Mouse (Mus musculus) ES-E14 (cell line): Measurements from ENCODE around the gene Trmt61a.

Experiments used
- HCFC1 ChIP-seq: IDR thresholded peaks from 2 replicates; pipeline ENCODE4 v1.6.1; 2012; ENCODE audit warnings: low read length, inconsistent platforms, borderline replicate concordance; ENCODE audit not compliant: insufficient read depth
- MAFK ChIP-seq: IDR thresholded peaks from 2 replicates; pipeline ENCODE4 v1.6.1; 2014; ENCODE audit warnings: mild to moderate bottlenecking, low read depth, low read length, inconsistent platforms; ENCODE audit not compliant: insufficient read depth
- ZC3H11A ChIP-seq: IDR thresholded peaks from 2 replicates; pipeline ENCODE4 v1.6.1; 2012; ENCODE audit warnings: low read depth, mild to moderate bottlenecking, inconsistent platforms, low read length, borderline replicate concordance
- ZNF384 ChIP-seq: IDR thresholded peaks from 2 replicates; pipeline ENCODE4 v1.6.1; 2012; ENCODE audit warnings: low read depth, low read length, inconsistent platforms

DNA sequence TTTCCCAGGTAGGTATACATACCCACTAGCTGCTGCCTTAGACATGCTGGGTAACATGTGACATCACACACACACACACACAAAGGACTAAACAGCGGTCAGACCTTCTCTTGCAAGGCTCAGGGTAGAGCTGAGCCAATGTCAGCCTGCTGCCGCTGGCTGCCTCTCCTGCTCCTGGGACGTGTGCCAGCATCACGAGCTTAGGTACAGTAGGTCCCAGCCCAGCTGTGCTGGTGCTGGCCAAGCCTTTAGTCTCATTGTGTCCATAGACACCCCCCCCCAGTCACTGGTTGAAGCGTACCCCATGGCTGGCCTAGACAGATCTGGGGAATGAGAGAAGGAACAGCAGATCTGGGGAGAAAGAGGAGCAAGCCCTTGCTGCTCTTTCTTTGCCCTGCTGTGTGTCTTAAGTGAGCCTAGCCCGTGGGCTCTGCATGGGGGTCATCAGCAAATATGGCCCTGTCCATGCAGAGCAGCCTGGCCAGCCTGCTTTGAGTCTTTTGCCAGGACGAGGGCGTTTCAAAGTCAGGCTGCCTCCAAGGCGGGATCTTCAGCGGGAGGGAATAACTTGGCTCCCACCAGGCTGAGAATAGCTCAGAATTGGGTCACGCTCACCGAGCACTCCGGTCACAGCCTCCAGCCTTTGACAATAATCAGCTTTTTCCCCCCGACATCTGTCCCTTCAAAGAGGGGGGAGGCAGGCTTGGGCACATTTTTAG lies 9.6 kb downstream of the Trmt61a start:
- TF ChIP-seq ZNF384 (no peak), ZC3H11A (no peak), HCFC1 (no peak), MAFK (no peak)
